Mouse (Mus musculus): Measurements from ENCODE around the gene Pex6. TPM values are rescaled to one million over a fixed set of nuclear protein-coding genes. Genes with fewer than 3 reads are reported as not detected.

Gene Pex6
- polyA plus RNA-seq, 1 experiment from 2014 or later, result 32.4 TPM

- peaks cover 63% of the 10 kb centered on the region for H3K36me3 ChIP-seq
- no peak for ATAC-seq (ENCODE audit: insufficient number of reproducible peaks, low FRiP score, low TSS enrichment, low read depth)
- H3K27ac ChIP-seq (replicated peaks), result no peak overlapping the region
- WGBS, result 79% methylated on average over 20 of the region's 20 CpGs
- H3K9ac ChIP-seq, result no peak overlapping the region
- no peak overlapping the region for H3K4me3 ChIP-seq (replicated peaks)
- no peaks in the 10 kb centered on the region for H3K9me3 ChIP-seq (replicated peaks)
- H3K4me1 ChIP-seq, result peaks cover 9% of the 10 kb centered on the region
- no peak overlapping the region for H3K4me2 ChIP-seq (replicated peaks)
- peaks cover 6% of the 10 kb centered on the region; the same call in 1 of the 2 replicates for H3K27me3 ChIP-seq
These were observed 13.3 kb downstream of the Pex6 start for GRCm38 (mm10) chr17:46724477-46725084.

DNA sequence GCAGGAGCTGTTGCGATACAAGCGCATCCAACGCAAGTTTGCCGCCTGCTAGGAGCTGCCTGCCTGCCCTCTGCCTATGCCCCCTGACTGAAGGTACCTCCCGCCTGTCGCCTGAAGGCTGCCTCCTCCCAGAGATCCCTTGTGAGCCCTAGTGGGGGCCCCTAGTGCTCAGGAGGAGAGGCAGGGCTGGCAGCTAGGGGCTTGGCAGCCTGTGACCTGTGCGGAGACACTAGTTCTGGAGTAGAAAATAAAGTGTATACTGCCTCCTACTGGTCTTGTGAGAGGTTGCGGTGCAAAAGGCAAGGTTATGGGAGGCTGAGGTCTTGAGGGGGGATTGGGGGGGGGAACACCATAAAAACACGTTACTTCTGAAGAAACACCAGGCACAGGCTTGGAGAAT lies 14.0 kb downstream of the Pex6 start:
- Histone ChIP-seq H3K9ac (no peak overlapping the region), H3K27ac (replicated peaks) (no peak overlapping the region), H3K36me3 (peaks cover 59% of the 10 kb centered on the region), H3K4me3 (replicated peaks) (no peak overlapping the region), H3K9me3 (replicated peaks) (no peaks in the 10 kb centered on the region), H3K4me1 (peaks cover 9% of the 10 kb centered on the region), H3K27me3 (peaks cover 6% of the 10 kb centered on the region; the same call in 1 of the 2 replicates), H3K4me2 (replicated peaks) (no peak overlapping the region)
- WGBS, result 45% methylated on average over 9 of the region's 9 CpGs
- no peak for ATAC-seq (ENCODE audit: insufficient number of reproducible peaks, low FRiP score, low TSS enrichment, low read depth)

DNA sequence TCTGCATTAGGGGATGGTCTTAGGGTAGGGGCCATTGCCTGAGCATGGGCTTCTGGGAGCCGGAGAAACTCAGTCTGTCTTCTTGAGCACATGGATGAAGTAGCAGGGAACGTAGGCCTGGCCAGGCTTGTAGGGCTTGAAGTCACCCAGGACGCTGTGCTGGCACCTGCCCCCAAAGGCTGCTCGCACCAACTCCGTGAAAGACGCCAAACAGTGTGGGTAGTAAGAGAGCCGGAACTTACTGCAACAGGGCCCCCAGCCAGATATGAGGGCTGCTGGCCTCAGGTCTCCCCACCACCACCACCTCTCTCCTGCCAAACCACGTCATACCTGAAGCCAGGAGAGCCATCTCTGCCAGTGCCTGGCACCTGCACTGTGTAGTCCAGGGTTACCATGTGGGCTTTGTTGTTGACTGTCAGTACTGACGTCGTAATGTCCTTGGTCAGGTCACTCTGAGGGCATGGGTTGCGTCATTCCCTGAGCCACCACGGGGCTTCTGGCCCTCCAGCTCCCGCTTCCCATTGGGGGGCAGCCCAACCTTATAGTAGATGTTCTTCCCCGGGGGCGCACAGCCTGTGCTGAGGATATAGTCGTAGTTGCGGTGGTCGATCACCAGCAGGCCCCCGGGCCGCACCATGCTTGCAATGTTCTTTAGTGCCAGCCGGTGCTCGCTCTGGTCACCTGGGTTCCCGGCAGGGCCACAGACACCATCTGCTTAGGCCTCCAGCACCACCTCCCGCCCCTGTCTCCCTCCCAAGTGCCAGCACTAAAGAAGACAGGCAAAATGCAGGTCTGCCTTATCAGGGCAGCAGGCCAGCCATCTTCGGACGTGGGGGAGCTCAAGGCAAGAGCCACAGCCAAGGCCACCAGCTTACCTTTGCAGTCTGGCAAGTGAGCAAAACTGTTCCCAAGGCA lies 14.7 kb downstream of the Pex6 start:
- Histone ChIP-seq H3K9me3 (replicated peaks) (no peaks in the 10 kb centered on the region), H3K4me3 (replicated peaks) (no peak overlapping the region), H3K4me2 (replicated peaks) (no peak overlapping the region), H3K9ac (no peak overlapping the region), H3K36me3 (peaks cover 52% of the 10 kb centered on the region), H3K27ac (replicated peaks) (no peak overlapping the region), H3K27me3 (peaks cover 6% of the 10 kb centered on the region; the same call in 1 of the 2 replicates), H3K4me1 (peaks cover 9% of the 10 kb centered on the region)
- 92% methylated on average over 26 of the region's 26 CpGs for WGBS
- ATAC-seq (ENCODE audit: insufficient number of reproducible peaks, low FRiP score, low TSS enrichment, low read depth), result no peak

DNA sequence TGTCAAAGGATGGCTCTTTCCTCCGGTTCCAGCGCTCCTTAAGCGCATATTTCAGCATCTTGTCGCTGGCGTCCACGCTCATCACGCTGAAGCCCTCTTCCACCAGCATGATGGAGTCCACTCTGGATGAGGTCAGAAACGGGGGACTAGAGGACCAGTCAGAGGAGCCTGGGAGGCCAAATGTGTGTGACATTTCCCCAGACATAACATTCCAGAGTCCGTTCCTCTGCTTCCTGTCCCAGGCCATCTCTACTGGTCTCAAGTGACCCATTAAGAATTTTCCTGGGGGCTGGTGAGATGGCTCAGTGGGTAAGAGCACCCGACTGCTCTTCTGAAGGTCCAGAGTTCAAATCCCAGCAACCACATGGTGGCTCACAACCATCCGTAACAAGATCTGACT lies 16.0 kb downstream of the Pex6 start:
- 85% methylated on average over 11 of the region's 11 CpGs for WGBS
- ATAC-seq (ENCODE audit: insufficient number of reproducible peaks, low FRiP score, low TSS enrichment, low read depth), result no peak
- no peak overlapping the region for H3K4me2 ChIP-seq (replicated peaks)

GRCm38 (mm10) chr17:46728021-46728420 lies 16.8 kb downstream of the Pex6 start:
- peaks cover 9% of the 10 kb centered on the region for H3K4me1 ChIP-seq
- H3K9ac ChIP-seq, result no peak overlapping the region
- no peak overlapping the region for H3K4me2 ChIP-seq (replicated peaks)
- no peak overlapping the region for H3K4me3 ChIP-seq (replicated peaks)
- ATAC-seq (ENCODE audit: insufficient number of reproducible peaks, low FRiP score, low TSS enrichment, low read depth), result no peak
- peaks cover 6% of the 10 kb centered on the region; the same call in 1 of the 2 replicates for H3K27me3 ChIP-seq
- H3K27ac ChIP-seq (replicated peaks), result no peak overlapping the region
- no peaks in the 10 kb centered on the region for H3K9me3 ChIP-seq (replicated peaks)
- H3K36me3 ChIP-seq, result peaks cover 34% of the 10 kb centered on the region
- 26% methylated on average over 6 of the region's 6 CpGs for WGBS

More for the DNA sequence above, 16.0 kb downstream of the Pex6 start:
- peaks cover 39% of the 10 kb centered on the region for H3K36me3 ChIP-seq
- H3K4me3 ChIP-seq (replicated peaks), result no peak overlapping the region
- no peaks in the 10 kb centered on the region for H3K9me3 ChIP-seq (replicated peaks)
- H3K27ac ChIP-seq (replicated peaks), result no peak overlapping the region
- peaks cover 6% of the 10 kb centered on the region; the same call in 1 of the 2 replicates for H3K27me3 ChIP-seq
- H3K9ac ChIP-seq, result no peak overlapping the region
- peaks cover 9% of the 10 kb centered on the region for H3K4me1 ChIP-seq

DNA sequence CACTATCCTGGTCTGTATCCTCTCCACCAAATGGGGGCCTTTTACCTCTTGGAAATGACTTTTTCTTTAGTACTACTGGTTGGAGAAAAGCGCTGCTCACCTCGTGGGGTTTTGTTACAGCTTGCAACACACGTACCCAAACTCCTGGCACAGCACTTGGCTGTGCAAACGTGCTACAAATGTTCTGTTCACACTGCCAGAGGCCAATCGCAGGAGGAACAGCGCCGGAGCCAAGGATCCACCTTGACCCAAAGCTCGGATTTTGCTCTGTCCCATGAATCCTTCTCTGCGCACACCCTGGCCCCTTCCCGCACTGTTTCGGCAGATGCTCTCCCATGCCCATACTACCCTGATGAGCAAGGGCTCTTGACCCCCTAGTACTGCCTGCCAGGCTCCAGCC lies 17.2 kb downstream of the Pex6 start:
- peak overlapping the region; percentile 28 for H3K4me3 ChIP-seq (replicated peaks)
- H3K36me3 ChIP-seq, result peaks cover 30% of the 10 kb centered on the region
- H3K27ac ChIP-seq (replicated peaks), result no peak overlapping the region
- no peaks in the 10 kb centered on the region for H3K9me3 ChIP-seq (replicated peaks)
- 44% methylated on average over 11 of the region's 11 CpGs for WGBS
- H3K4me2 ChIP-seq (replicated peaks), result peak overlapping the region; percentile 47
- H3K27me3 ChIP-seq, result peaks cover 6% of the 10 kb centered on the region; the same call in 1 of the 2 replicates
- ATAC-seq (ENCODE audit: insufficient number of reproducible peaks, low FRiP score, low TSS enrichment, low read depth), result no peak
- H3K9ac ChIP-seq, result no peak overlapping the region
- H3K4me1 ChIP-seq, result peaks cover 9% of the 10 kb centered on the region

DNA sequence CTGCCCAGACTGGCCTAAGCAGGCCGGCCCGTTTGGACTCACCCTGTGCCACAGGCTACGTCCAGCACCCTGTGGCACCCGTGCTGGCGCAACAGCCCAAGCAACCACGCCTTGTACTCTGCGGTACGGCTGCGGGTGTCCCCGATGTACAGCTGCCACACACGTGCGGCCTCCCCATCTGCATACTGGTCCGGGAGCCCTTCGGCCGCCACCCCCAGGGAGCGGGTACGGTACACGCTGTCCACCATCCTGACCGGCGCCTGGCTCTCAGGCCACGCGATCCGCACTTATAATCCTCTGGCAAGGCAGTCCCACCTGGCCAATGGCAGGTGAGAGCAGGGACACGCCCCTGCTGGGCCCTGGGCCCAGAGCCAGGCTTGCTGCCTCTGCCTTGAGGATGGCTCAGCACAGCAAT lies 17.6 kb downstream of the Pex6 start, which contains the start of gene Gnmt:
TSS of gene Gnmt (minus strand) at position 265 of the 415 bp plus-strand sequence.
- Histone ChIP-seq H3K27ac (replicated peaks) (no peak within 1 kb of the TSS), H3K4me3 (replicated peaks) (peak within 1 kb of the TSS; percentile 28), H3K9ac (no peak within 1 kb of the TSS), H3K27me3 (peaks cover 6% of the 10 kb centered on the region; the same call in 1 of the 2 replicates), H3K4me1 (peaks cover 9% of the 10 kb centered on the region), H3K4me2 (replicated peaks) (peak within 1 kb of the TSS; percentile 47), H3K36me3 (peaks cover 25% of the 10 kb centered on the region), H3K9me3 (replicated peaks) (no peaks in the 10 kb centered on the region)
- ATAC-seq (ENCODE audit: insufficient number of reproducible peaks, low FRiP score, low TSS enrichment, low read depth), result peak; percentile 15; the same call in 1 of the 2 replicates
- WGBS, result 12% methylated on average over 24 of the region's 24 CpGs

GRCm38 (mm10) chr17:46734055-46734454 lies 22.8 kb downstream of the Pex6 start:
- 90% methylated on average over 3 of the region's 3 CpGs for WGBS
- Histone ChIP-seq H3K36me3 (peaks cover 22% of the 10 kb centered on the region), H3K27me3 (peaks cover 1% of the 10 kb centered on the region; the same call in 1 of the 2 replicates), H3K4me1 (peaks cover 1% of the 10 kb centered on the region), H3K4me2 (replicated peaks) (no peak overlapping the region), H3K4me3 (replicated peaks) (no peak overlapping the region), H3K9me3 (replicated peaks) (no peaks in the 10 kb centered on the region), H3K27ac (replicated peaks) (no peak overlapping the region), H3K9ac (no peak overlapping the region)
- no peak for ATAC-seq (ENCODE audit: insufficient number of reproducible peaks, low FRiP score, low TSS enrichment, low read depth)

GRCm38 (mm10) chr17:46735287-46735686 lies 24.0 kb downstream of the Pex6 start:
- Histone ChIP-seq H3K27me3 (no peaks in the 10 kb centered on the region), H3K4me2 (replicated peaks) (no peak overlapping the region), H3K36me3 (peaks cover 22% of the 10 kb centered on the region), H3K27ac (replicated peaks) (no peak overlapping the region), H3K4me3 (replicated peaks) (no peak overlapping the region), H3K9ac (no peak overlapping the region), H3K9me3 (replicated peaks) (no peaks in the 10 kb centered on the region), H3K4me1 (no peaks in the 10 kb centered on the region)
- ATAC-seq (ENCODE audit: insufficient number of reproducible peaks, low FRiP score, low TSS enrichment, low read depth), result no peak
- 81% methylated on average over 7 of the region's 7 CpGs for WGBS

DNA sequence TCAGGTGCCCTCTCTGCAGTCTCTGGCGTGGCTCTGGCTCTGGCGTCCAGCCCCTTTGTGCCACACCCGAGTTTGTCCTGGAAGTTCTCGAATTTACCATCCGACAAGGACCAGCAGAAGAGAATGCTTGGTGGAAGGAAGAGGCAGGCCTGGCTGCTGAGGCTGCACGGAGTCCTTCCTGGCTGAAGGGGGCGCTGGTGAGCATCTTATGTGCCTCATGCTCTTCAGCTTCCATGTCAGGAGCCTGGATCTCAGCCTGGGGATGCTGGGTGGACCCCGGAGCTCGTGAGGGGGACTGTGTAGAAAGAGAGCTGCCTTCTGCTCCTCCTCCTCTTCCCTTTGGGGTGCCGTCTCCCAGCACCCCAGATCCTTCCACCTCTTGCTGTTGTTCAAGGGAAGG lies 24.9 kb downstream of the Pex6 start:
- Histone ChIP-seq H3K4me2 (replicated peaks) (no peak overlapping the region), H3K4me1 (no peaks in the 10 kb centered on the region), H3K27ac (replicated peaks) (no peak overlapping the region), H3K36me3 (peaks cover 22% of the 10 kb centered on the region), H3K4me3 (replicated peaks) (no peak overlapping the region), H3K9me3 (replicated peaks) (no peaks in the 10 kb centered on the region), H3K9ac (no peak overlapping the region), H3K27me3 (no peaks in the 10 kb centered on the region)
- WGBS, result 58% methylated on average over 9 of the region's 10 CpGs
- no peak for ATAC-seq (ENCODE audit: insufficient number of reproducible peaks, low FRiP score, low TSS enrichment, low read depth)

DNA sequence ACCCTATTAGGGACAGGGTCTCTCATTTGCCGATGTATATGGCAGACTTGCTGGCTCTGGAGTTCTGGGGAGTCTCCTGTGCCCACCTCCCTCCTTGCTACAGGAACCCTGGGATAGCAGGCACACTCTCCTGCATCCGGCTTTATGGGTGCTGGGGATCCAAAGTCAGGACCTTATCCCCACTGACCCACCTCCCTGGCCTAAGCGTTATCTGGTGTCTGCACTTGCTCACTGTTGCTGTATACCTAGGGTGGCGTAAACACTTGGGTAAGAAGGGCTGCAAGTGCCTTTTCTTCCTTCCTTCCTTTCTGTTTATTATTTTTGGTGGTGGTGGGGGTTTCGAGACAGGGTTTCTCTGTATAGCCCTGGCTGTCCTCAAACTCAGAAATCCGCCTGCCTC lies 30.0 kb downstream of the Pex6 start:
- Histone ChIP-seq H3K4me1 (no peaks in the 10 kb centered on the region), H3K9me3 (replicated peaks) (no peaks in the 10 kb centered on the region), H3K4me2 (replicated peaks) (no peak overlapping the region), H3K4me3 (replicated peaks) (no peak overlapping the region), H3K9ac (no peak overlapping the region), H3K36me3 (peaks cover 36% of the 10 kb centered on the region), H3K27me3 (no peaks in the 10 kb centered on the region), H3K27ac (replicated peaks) (no peak overlapping the region)
- WGBS, result 92% methylated on average over 6 of the region's 6 CpGs
- no peak for ATAC-seq (ENCODE audit: insufficient number of reproducible peaks, low FRiP score, low TSS enrichment, low read depth)

Measured in embryonic facial prominence, embryonic 15.5 days (tissue).